Mouse (Mus musculus) activated CD4-positive, CD25-positive, alpha-beta regulatory T cell, adult 4 months (primary cell): Measurements from ENCODE around the gene Txlna. TPM values are rescaled to one million over a fixed set of nuclear protein-coding genes. Genes with fewer than 3 reads are reported as not detected.

Experiments
- ATAC-seq: one replicate; pipeline ENCODE4 v1.8.0; 2017
- polyA plus RNA-seq, 2 experiments: library from polyadenylated mRNA; unstranded; fragments of 100-300 nt; shearing (Covaris generic); gene quantifications; one replicate each; pipeline ENCODE4 v1.2.1; 2017

Gene Txlna
- polyA plus RNA-seq, 2 experiments from 2014 or later: 21.0 to 33.3 TPM

DNA sequence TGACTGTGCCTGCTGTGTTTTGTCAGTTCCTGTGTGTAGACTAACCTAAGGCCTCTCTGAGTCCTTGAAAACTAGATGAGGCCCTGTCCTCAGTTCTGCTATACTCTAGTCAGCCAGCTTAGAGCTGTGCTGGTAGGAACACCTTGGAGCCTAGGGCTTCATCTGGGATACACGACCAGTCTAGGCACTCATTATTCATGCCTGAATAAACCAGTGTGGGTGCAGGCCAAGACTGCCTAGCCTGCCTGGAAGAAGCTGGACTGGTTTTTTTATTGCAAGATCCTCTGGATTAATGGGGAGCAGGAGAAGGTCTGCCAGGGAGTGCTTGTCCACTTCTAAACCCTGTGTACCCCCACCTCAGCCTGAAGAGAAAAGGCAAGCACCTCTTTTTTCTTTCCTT is 53.9 kb downstream of the Txlna start:
- ATAC-seq: no peak

DNA sequence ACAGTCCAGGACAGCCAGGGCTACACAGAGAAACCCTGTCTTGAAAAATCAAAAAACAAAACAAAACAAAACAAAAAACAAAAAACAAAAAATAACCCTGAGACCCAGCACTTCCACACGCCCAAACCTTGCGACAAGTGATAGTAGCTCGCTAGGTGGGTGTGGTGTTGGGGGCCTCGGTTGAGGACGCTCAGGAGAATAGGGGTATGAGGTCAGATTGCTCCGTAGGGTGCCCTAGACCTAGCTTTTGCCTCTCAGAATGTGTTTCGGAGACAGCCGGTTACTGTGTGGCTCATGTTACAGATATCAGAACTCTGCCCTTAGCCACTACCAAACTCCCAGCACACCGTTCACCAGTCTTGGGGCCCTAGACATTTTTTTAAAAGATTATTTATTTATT is 55.1 kb downstream of the Txlna start:
- ATAC-seq: no peak

DNA sequence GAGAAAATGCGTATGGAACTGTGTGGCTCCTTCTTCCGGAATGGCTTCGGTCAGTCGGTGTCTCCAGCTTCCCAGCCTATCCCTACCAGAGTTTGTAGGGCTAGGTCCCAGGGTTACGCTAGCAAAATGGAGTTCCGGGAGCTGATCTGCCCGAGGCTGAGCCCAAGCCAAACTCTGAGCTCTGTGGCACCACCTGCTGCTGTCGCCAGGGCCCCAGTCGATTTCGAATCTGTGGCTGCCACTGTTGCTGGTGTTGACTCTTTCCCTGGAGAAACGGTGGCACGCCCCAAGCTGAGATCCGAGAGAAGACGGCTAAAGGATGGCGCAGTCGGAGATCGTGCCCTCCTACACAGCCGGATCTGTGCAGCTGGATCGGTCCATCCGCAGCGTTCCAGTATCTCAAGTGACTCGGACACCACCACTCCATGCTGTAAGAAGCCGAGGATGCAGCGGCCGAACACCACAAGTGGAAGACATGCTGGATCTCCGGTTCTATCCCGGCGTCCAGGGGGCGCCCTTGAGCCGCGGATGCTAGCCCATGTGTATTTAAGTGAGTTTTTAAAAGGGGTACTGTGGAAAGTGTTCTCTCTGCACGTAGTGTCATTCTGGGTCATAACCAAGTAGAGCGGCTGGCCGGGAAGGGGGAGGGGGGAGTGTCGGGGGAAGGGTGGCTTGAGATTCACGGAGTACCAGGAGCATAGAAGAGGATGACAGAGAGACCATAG is 55.8 kb downstream of the Txlna start:
- ATAC-seq: peak; percentile 53

DNA sequence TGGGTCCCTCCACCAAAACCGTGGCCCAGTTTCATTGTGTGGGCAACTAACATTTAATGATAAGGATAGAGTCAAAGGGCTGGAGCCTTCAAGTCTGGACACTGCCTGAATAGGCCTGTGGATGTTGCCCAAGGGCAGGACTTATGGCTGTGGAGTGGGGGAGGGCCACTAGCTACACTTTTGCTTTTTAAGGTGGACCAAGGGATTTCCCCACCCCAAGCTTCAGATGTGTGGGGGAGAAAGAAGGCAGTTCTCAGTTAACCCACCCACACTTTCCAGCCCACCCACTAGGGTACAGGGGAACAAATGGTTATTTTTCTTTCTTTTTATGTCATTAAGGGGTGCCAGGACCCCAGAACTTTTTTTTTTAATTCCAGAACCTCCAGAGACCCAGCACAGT is 56.5 kb downstream of the Txlna start:
- ATAC-seq: no peak

DNA sequence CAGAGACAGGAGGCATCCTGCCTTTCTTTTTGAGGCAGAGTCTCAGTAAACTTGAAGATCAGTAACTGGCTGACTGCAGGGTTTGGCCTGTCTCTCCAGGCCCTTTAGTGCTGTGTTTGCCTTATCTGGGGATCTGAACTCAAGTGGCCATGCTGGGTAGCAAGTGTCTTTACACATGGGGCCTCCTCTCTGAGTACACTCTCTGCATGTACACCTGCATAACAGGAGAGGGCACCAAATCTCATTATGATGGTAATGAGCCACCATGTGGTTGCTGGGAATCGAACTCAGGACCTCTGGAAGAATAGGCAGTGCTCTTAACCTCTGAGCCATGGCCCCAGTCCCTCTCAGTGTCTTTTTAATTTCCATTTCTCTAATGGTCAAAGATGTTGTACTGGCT is 58.6 kb downstream of the Txlna start:
- no peak for ATAC-seq

DNA sequence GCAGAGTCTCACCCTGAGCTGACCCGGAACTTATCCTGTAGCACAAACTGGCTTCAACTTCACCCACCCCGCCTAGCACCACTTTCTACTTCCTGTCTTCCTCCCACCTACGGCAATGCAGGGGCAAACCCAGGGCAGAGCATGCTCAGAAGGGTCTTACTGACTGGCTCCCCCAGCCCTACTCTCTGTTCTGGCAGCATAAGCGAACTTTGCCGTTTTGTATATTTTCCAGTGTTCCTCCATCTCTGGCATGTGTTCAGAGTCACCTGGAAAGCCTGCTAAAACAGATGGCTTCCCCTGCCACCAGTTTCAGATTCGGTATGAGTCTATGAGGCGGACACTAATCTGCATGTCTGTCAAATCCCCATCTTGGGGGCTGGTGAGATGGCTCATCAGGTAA is 60.5 kb downstream of the Txlna start:
- peak; percentile 68 for ATAC-seq

DNA sequence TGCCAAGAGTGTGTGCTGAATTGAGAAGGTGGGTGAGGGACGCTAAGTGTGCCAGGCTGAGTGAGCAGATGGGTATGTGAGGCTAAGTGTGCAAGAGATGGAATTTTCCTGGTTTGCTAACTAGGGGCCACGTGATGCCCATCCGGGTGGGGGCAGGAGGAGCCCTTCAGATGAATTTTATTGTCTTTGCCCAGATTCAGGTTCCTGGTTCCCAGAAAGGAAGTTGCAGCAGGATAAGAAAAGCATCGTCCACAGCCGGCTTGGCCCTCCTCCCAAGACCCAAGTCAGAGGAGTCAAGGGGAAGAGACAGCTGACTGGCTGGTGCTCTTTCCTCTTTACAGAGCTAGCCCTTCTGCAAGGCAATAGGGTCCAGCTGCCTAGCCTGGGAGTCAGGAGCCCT is 62.4 kb downstream of the Txlna start, which contains the start of gene Fam167b:
Gene Fam167b (minus strand): TSS at position 84 of the 400 bp plus-strand sequence.
- no peak for ATAC-seq

DNA sequence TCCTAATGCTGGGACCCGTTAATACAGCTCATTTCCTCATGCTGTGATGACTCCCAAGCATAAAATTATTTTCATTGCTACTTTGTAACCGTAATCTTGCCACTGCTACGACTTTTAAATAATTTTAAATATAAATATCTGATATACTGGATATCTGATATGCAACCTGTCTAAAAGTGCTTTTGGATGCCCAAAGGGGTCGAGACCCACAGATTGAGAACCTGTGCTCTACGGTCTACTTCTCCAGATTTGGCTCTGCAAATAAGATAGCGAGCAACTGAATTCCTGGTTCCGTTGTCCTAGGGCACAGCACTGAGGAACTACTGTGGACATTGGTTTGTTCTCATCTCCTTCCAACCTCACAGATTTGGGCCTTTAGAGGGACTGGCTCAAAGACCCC is 63.2 kb downstream of the Txlna start:
- no peak for ATAC-seq

DNA sequence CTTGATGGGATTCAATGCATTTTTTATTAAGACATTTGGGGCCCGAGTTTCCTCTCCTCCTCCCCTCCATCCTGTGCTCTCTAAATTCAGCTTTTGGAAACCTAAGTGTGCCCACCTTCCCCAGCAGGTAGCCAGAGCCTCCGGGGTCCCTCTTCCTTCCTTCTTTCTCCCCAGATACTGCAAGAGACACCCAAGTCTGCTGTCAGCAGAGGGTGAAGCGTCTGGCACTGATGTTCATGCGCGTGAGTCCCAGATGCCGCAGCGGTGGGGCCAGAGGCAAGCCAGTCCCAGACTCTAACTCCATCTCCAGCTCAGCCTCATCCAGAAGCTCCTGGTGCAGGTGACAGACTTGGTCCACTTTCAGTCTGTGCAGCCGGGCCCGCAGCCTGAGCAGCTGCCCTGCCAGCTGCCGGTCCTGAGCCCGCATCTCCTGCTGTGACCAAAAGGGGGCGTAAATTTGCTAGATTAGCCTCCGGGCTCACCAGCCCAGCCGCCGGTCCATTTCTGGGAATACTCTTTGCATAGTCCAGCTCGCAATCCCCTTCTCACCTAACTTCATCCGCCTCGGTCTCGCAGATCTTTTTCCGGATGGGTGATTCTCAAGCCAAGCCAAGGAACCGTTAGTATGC is 63.9 kb downstream of the Txlna start:
- no peak for ATAC-seq

Other genes starting within 250 kb of the Txlna start
- not detected for gene Zbtb8b, start 200.2 kb downstream of the Txlna start, polyA plus RNA-seq
- 10 to 100 TPM; 22.7 to 24.8 TPM for gene Bsdc1, start 179.5 kb downstream of the Txlna start, polyA plus RNA-seq
- gene Tssk3, start 150.0 kb downstream of the Txlna start, polyA plus RNA-seq: not detected
- not detected for gene Fam229a, start 149.9 kb downstream of the Txlna start, polyA plus RNA-seq
- gene Marcksl1, start 127.5 kb downstream of the Txlna start, polyA plus RNA-seq: 1 to 10 TPM; 3.6 to 3.8 TPM
- gene Hdac1, start 98.4 kb downstream of the Txlna start, polyA plus RNA-seq: 100 to 1,000 TPM; 225 to 283 TPM
- gene Lck, start 67.4 kb downstream of the Txlna start, polyA plus RNA-seq: 1,000 to 10,000 TPM; 1,301 to 1,674 TPM
- 1 to 10 TPM; 1.3 to 1.6 TPM for gene Fam167b, start 62.5 kb downstream of the Txlna start, polyA plus RNA-seq
- gene Eif3i, start 40.4 kb downstream of the Txlna start, polyA plus RNA-seq: 100 to 1,000 TPM; 377 to 435 TPM
- gene Tmem234, start 40.4 kb downstream of the Txlna start, polyA plus RNA-seq: 100 to 1,000 TPM; 296 to 341 TPM
- 1 to 10 TPM; 2.9 to 3.3 TPM for gene Dcdc2b, start 26.8 kb downstream of the Txlna start, polyA plus RNA-seq
- 10 to 100 TPM; 48.2 to 51.8 TPM for gene Iqcc, start 22.0 kb downstream of the Txlna start, polyA plus RNA-seq
- gene Ccdc28b, start 17.1 kb downstream of the Txlna start, polyA plus RNA-seq: 10 to 100 TPM; 36.2 to 40.4 TPM
- 10 to 100 TPM in 1 of 2 experiments, 1 to 10 TPM in 1; 7.4 to 11.2 TPM for gene Kpna6, start 31.7 kb upstream of the Txlna start, polyA plus RNA-seq
- gene Tmem39b, start 55.8 kb upstream of the Txlna start, polyA plus RNA-seq: 10 to 100 TPM in 1 of 2 experiments, 1 to 10 TPM in 1; 7.6 to 15.6 TPM
- 10 to 100 TPM; 34.4 to 34.7 TPM for gene Khdrbs1, start 101.2 kb upstream of the Txlna start, polyA plus RNA-seq
- 1,000 to 10,000 TPM; 1,863 to 2,031 TPM for gene Ptp4a2, start 170.2 kb upstream of the Txlna start, polyA plus RNA-seq